Mouse (Mus musculus) C2C12 (cell line): ENCODE measurements at regions not wholly inside any gene's neighbourhood (a gene's known extent, or its start where the extent isn't known, plus 50 kb on each side); places are given as distances from the start of the nearest gene placed in this dataset.

ENCODE experiments used
- H3K27me3 ChIP-seq: one replicate; pipeline ENCODE4 v1.6.1; 2011; ENCODE audit not compliant: control insufficient read depth, insufficient read depth, insufficient read length
- H3K36me3 ChIP-seq: one replicate; pipeline ENCODE4 v1.6.1; 2011; ENCODE audit not compliant: control insufficient read depth, insufficient read depth
- H3K4me3 ChIP-seq: one replicate; pipeline ENCODE4 v1.5.1; 2011; ENCODE audit warnings: mild to moderate bottlenecking, control low read depth; ENCODE audit not compliant: poor library complexity, insufficient read depth, severe bottlenecking
- H3K79me2 ChIP-seq: one replicate; pipeline ENCODE4 v1.6.1; 2011; ENCODE audit not compliant: control insufficient read depth, insufficient read depth
- H3K79me3 ChIP-seq: one replicate; pipeline ENCODE4 v1.6.1; 2011; ENCODE audit warnings: low read depth, control low read depth
- H3ac ChIP-seq: one replicate; pipeline ENCODE3; 2011; ENCODE audit warnings: low read depth; ENCODE audit not compliant: control insufficient read depth, insufficient read length
- CEBPB ChIP-seq: IDR thresholded peaks from one replicate; pipeline ENCODE4 v1.6.1; 2011; ENCODE audit warnings: low read depth, mild to moderate bottlenecking, control low read depth, moderate library complexity
- CTCF ChIP-seq: IDR thresholded peaks from one replicate; pipeline ENCODE4 v1.5.1; 2011; ENCODE audit not compliant: control insufficient read depth, insufficient read depth, insufficient read length
- FOSL1 ChIP-seq: IDR thresholded peaks from one replicate; pipeline ENCODE4 v1.8.0; 2011; ENCODE audit warnings: mild to moderate bottlenecking, low read length; ENCODE audit not compliant: poor library complexity, insufficient read depth, severe bottlenecking
- MAX ChIP-seq: IDR thresholded peaks from one replicate; pipeline ENCODE4 v1.6.1; 2011; ENCODE audit warnings: mild to moderate bottlenecking, control low read depth
- MYOD1 ChIP-seq: IDR thresholded peaks from one replicate; pipeline ENCODE4 v1.6.1; 2011; ENCODE audit warnings: low read depth; ENCODE audit not compliant: control insufficient read depth, insufficient read length
- MYOG ChIP-seq: IDR thresholded peaks from one replicate; pipeline ENCODE4 v1.6.1; 2011; ENCODE audit not compliant: control insufficient read depth, insufficient read length; ENCODE audit errors: extremely low read depth
- USF1 ChIP-seq: IDR thresholded peaks from one replicate; pipeline ENCODE4 v1.6.1; 2011; ENCODE audit warnings: low read depth, mild to moderate bottlenecking, control low read depth, moderate library complexity

DNA sequence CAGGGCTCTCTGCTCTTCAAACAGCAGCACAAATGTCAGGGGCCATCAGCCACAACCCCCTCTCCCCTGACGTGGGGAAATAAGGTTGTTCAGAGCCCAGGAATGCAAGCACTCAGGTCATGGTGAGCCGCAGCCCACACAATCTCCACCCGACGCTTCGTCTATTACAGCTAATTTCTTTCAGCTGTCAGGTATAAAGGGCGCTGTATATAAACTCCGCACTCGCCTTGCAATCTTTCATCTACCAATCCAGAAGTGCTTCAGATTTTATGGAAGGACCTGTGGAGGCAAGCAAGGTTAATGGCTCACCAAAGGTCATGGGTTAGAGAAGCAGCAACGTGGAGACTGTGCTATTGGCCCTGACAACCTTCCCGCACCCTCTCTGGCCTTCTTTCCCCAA lies 139.8 kb downstream of the Opa1 start:
- Histone ChIP-seq H3K27me3 (no peaks in the 10 kb centered on the region), H3K36me3 (no peaks in the 10 kb centered on the region), H3K79me3 (no peaks in the 10 kb centered on the region), H3ac (no peak overlapping the region), H3K4me3 (no peak overlapping the region), H3K79me2 (no peaks in the 10 kb centered on the region)
- no peak for TF ChIP-seq MYOG
- no peak for TF ChIP-seq CTCF
- no peak for TF ChIP-seq CEBPB
- TF ChIP-seq MAX, result no peak
- no peak for TF ChIP-seq MYOD1
- TF ChIP-seq FOSL1, result no peak
- TF ChIP-seq USF1, result no peak

DNA sequence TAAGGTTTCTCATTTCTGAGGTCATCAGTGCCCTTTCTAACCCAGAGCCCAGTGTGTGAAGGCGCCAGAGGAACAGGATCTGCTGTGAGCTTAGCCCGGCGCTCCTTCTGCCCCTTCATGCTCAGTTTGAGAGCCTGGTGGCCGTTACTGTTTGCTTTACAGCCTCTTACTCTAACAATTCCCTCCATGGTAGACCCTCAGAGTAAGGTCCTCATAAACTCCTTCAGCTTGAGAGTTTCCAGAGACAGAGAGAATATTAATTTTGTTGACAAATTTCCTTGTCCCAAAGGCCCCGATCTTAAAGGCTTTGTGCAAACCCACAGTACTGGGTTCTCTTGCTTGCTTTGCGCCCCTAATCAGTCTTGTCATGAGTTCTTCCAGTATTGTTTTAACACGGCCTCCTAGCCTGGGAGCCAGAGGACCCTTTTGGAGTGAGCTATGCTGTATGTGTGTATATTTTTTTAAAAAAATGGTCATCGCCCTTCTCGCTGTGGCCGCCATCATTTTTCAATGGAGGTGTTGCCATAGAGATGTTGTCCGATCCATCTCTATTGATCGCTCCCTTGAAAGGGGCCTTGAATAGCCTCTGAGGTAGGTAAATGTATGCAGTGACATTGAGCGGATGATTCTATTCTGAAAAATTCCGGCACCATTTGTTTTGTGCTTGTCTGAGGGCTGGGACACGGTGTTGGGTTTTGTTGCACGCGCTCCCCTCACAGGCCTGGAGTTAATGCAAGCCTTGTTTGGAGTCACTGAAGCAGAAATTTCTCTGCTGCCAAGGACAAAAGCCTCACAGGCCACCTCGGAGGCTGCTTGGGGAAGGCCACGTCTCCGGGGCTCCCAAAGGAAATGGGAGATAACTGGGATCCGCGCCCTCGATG lies 140.7 kb downstream of the Opa1 start:
- Histone ChIP-seq H3K4me3 (no peak overlapping the region), H3K27me3 (no peaks in the 10 kb centered on the region), H3K79me2 (no peaks in the 10 kb centered on the region)

DNA sequence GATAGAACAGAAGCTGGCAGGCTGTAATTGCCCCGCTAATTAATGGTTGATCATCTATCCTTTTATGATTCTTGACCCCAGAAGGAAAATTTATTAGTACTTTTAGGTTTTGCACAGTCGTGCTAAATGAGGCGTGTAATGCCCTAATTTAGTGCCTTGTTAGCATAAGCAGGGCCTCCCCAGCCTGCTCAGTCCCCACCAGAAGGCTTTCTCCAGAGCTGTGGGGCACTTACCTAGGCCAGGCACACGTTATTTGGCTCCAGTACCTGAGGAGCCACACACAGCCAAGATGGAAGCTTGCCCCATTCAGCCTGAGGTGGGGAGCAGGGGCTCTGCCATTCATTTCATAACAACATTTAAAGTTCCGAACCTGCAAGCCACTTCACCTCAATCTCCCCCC lies 146.0 kb downstream of the Opa1 start:
- Histone ChIP-seq H3K4me3 (no peak overlapping the region), H3K79me2 (no peaks in the 10 kb centered on the region), H3K79me3 (no peaks in the 10 kb centered on the region), H3ac (no peak overlapping the region), H3K27me3 (no peaks in the 10 kb centered on the region), H3K36me3 (no peaks in the 10 kb centered on the region)
- TF ChIP-seq FOSL1 (no peak), MYOG (no peak), USF1 (no peak), CEBPB (no peak), MYOD1 (no peak), MAX (no peak), CTCF (no peak)

More for the DNA sequence above, 140.7 kb downstream of the Opa1 start:
- TF ChIP-seq MYOD1, result no peak
- TF ChIP-seq USF1, result no peak
- TF ChIP-seq FOSL1, result no peak
- TF ChIP-seq MYOG, result no peak
- TF ChIP-seq MAX, result no peak
- H3ac ChIP-seq, result no peak overlapping the region
- no peaks in the 10 kb centered on the region for H3K36me3 ChIP-seq
- H3K79me3 ChIP-seq, result no peaks in the 10 kb centered on the region

DNA sequence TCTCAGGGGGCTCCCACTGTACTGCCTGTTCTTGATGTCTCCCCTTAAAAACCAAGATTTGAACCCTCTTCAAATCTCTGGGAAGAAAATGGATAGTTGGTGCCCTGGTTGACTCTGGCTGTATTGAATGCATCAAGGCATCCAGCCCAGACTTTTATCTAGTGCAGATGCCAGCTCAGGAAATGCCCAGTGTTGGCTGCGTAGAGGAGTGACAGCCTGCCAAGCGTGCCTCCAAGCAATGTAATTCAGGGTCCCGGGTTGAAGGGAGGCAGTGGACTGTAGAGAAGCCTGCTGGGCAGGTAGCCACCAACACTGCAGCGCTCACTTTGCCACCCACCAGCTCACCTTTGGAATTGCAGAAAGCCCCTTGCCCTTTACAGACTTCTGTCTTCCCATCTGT lies 146.4 kb downstream of the Opa1 start:
- Histone ChIP-seq H3K79me3 (no peaks in the 10 kb centered on the region), H3K4me3 (no peak overlapping the region), H3K27me3 (no peaks in the 10 kb centered on the region), H3K36me3 (no peaks in the 10 kb centered on the region), H3ac (no peak overlapping the region), H3K79me2 (no peaks in the 10 kb centered on the region)
- TF ChIP-seq USF1 (no peak), CTCF (no peak), FOSL1 (no peak), MAX (no peak), CEBPB (no peak), MYOD1 (no peak), MYOG (no peak)

DNA sequence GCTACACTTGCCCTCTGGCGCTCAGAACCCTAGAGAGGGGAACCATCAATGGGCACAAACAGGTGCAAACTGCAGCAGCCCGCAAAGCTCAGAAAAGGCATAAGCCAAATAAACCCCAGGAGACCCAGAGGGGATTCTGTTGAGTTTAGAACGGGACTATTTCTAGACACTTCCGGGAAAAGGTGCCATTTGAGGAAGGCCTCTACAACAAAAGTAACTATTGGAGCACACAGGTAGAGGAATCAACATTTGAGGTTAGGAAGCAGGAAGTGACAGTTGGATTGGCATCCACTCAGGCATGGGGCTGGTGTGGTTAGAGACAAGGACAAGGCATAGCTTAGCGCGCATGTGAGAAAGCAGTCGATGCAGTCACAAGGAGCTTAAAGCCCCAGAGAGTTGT lies 148.3 kb downstream of the Opa1 start:
- TF ChIP-seq MYOG (no peak), MYOD1 (no peak), USF1 (no peak)
- Histone ChIP-seq H3K36me3 (no peaks in the 10 kb centered on the region), H3K79me3 (no peaks in the 10 kb centered on the region), H3K79me2 (no peaks in the 10 kb centered on the region), H3K4me3 (no peak overlapping the region), H3ac (no peak overlapping the region), H3K27me3 (no peaks in the 10 kb centered on the region)

DNA sequence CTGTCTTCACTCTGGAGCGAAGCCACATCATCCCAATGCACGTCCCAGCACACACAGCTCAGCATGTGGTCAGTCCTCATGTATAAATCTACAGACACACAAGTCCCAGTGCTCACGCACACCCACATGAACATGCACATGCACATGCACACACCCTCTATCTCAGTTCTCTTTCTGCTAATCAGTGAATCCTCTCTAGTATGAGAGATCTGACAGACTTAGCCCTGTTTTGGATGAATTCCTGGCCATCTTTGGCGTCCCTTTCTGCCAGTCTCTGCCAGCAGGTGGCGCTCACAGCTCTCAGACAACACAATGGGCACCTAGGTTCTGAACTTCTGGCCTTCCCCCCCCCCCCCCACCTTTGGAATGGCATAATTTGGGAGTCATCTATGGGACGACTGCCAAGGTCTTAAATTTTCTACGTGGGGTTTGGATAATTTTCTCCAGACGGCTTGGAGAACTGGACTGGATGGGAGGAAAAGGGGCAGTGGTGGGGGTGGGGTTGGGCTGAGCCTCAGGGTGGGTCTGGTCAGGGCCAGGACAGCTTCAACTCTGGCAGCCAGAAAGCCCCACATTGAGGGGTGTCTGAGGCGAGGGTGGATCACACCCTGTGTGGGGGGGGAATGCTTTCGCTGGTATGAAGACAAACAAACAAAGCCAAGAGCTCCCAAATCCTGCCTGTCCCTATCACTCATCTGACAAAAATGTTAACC lies 149.8 kb downstream of the Opa1 start:
- Histone ChIP-seq H3K27me3 (no peaks in the 10 kb centered on the region), H3K79me3 (no peaks in the 10 kb centered on the region), H3K79me2 (no peaks in the 10 kb centered on the region), H3ac (no peak overlapping the region), H3K4me3 (no peak overlapping the region), H3K36me3 (no peaks in the 10 kb centered on the region)
- TF ChIP-seq CTCF, result peak; percentile 67
- no peak for TF ChIP-seq MYOG
